Mouse (Mus musculus) midbrain, embryonic 14.5 days (tissue): ENCODE data around the gene Rasa4. TPM values are rescaled to one million over a fixed set of nuclear protein-coding genes. Genes with fewer than 3 reads are reported as not detected.
"Not testable (repeated sequence)": the region's sequence is repeated elsewhere in the genome, so short reads cannot be mapped to it uniquely, and the experiment has no call there.

Experiments used
- ATAC-seq: fragments of 200-750 bp; cut with Nextera tagmentation; 2 replicates; pipeline ENCODE4 v1.8.0; 2017; ENCODE audit warnings: moderate number of reproducible peaks, moderate library complexity; ENCODE audit not compliant: low FRiP score, low TSS enrichment
- DNase-seq: peaks from one replicate; pipeline ENCODE4 v3.0.0-alpha.2; 2015
- H3K27ac ChIP-seq: fragments of 300-500 bp; sonication (generic); replicated peaks from 2 replicates; pipeline ENCODE4 v1.5.1; 2014; ENCODE audit warnings: mild to moderate bottlenecking, low read depth, low read length, moderate library complexity
- H3K27me3 ChIP-seq: fragments of 300-500 bp; sonication (generic); 2 replicates; pipeline ENCODE4 v1.6.1; 2014; ENCODE audit warnings: low read length, control low read depth, mixed read lengths; ENCODE audit not compliant: control insufficient read depth, insufficient read depth
- H3K36me3 ChIP-seq: fragments of 300-500 bp; sonication (generic); 2 replicates; pipeline ENCODE4 v1.6.1; 2014; ENCODE audit warnings: low read length, control low read depth; ENCODE audit not compliant: control insufficient read depth, insufficient read depth
- H3K4me1 ChIP-seq: fragments of 300-500 bp; sonication (generic); 2 replicates; pipeline ENCODE4 v1.6.1; 2014; ENCODE audit warnings: mild to moderate bottlenecking, antibody characterized with exemption, low read length, control low read depth; ENCODE audit not compliant: control insufficient read depth, insufficient read depth
- H3K4me2 ChIP-seq: fragments of 300-500 bp; sonication (generic); 2 replicates; pipeline ENCODE4 v1.6.1; 2014; ENCODE audit warnings: mild to moderate bottlenecking, low read length, moderate library complexity
- H3K4me3 ChIP-seq: fragments of 300-500 bp; sonication (generic); replicated peaks from 2 replicates; pipeline ENCODE4 v1.5.1; 2014; ENCODE audit warnings: low read depth, low read length
- H3K9ac ChIP-seq: fragments of 300-500 bp; sonication (generic); replicated peaks from 2 replicates; pipeline ENCODE4 v1.6.1; 2014; ENCODE audit warnings: mild to moderate bottlenecking, low read length, moderate library complexity
- H3K9me3 ChIP-seq: fragments of 300-500 bp; sonication (generic); 2 replicates; pipeline ENCODE4 v1.6.1; 2016; ENCODE audit warnings: low read length, control low read depth, mixed read lengths; ENCODE audit not compliant: control insufficient read depth
- WGBS: fragments of 180-500 bp; shearing (Covaris S2); extraction: QIAGEN DNeasy Blood & Tissue Kit; methylation state at CpG from one replicate; pipeline ENCODE4 v1.1.7; 2014; 5-methylcytosine and 5-hydroxymethylcytosine counted together
- polyA plus RNA-seq: library from polyadenylated mRNA; unstranded; fragments of >200 nt; fragmentation: Nextera tagmentation; extraction: Ambion mirVana; gene quantifications from 2 replicates; pipeline ENCODE4 v1.2.1, GENCODE M21; 2014

The Rasa4 gene
- polyA plus RNA-seq, 1 experiment from 2014 or later, result 17.1 TPM

DNA sequence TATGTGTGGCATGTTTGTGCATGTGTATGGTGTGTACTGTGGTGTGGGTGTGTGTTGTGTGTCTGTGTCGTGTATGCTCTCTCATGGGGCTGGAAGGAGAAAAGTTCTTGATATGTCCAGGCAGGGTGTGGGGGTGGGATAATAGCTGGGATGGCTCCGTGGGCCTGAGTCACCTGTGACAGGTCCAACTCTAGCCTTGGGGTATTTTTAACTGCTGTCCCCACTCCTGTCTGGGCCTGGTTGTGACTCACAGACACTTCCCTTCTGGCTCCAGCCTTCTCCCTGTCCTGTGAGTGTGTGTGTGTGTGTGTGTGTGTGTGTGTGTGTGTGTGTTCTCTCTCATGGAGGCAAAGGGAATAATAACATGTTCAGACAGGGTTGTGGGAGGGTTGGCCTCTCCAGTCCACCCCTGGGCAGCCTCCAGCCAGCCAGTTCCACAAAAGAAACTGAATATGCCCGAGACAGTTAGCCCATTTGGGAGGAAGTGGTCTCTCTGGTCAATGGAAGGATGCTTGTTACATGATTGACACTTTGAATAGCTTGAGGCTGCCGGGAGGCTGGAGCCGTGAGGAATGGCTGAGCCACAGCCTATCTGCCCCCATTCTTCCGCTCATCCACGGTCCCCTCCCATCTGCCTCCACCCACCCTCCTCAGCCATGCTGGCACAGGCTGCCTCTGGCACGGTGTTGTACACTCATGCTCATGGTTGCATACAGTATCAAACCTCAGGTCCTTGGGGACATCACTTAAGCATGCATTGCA, 10.7 kb downstream of the Rasa4 start:
- no peaks in the 10 kb centered on the region for H3K9me3 ChIP-seq
- no peak overlapping the region for H3K4me3 ChIP-seq
- WGBS, result 42% methylated on average over 8 of the region's 8 CpGs
- no peaks in the 10 kb centered on the region for H3K36me3 ChIP-seq
- H3K27me3 ChIP-seq, result no peaks in the 10 kb centered on the region
- no peak overlapping the region for H3K9ac ChIP-seq
- ATAC-seq (no peak), DNase-seq (peak; percentile 9)
- no peak overlapping the region for H3K4me2 ChIP-seq
- H3K4me1 ChIP-seq, result no peaks in the 10 kb centered on the region
- no peak overlapping the region for H3K27ac ChIP-seq

DNA sequence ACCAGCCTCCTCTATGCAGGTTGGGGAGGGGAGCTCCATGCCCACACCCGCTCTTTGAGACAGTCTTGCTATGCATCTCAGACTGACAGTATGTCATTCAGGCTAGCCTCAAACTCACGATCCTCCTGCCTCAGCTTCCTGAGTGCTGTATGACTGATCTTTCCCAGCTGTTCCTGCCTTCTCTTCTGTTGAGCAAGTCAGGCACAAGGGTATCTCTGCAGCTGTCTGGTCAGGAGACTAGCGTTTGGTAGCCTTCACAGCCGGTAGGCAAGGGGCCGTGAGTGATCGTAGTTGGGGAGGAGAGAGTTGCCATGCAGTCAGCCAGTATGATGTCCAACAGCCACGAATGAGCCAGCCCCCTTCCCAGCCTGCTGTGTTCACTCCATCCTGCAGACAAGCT, 11.4 kb downstream of the Rasa4 start:
- DNase-seq, result no peak
- no peaks in the 10 kb centered on the region for H3K4me1 ChIP-seq
- no peak for ATAC-seq
- H3K27me3 ChIP-seq, result no peaks in the 10 kb centered on the region
- 66% methylated on average over 7 of the region's 7 CpGs for WGBS
- no peak overlapping the region for H3K4me2 ChIP-seq
- no peaks in the 10 kb centered on the region for H3K9me3 ChIP-seq
- H3K36me3 ChIP-seq, result no peaks in the 10 kb centered on the region
- H3K4me3 ChIP-seq, result no peak overlapping the region
- H3K27ac ChIP-seq, result no peak overlapping the region
- no peak overlapping the region for H3K9ac ChIP-seq

DNA sequence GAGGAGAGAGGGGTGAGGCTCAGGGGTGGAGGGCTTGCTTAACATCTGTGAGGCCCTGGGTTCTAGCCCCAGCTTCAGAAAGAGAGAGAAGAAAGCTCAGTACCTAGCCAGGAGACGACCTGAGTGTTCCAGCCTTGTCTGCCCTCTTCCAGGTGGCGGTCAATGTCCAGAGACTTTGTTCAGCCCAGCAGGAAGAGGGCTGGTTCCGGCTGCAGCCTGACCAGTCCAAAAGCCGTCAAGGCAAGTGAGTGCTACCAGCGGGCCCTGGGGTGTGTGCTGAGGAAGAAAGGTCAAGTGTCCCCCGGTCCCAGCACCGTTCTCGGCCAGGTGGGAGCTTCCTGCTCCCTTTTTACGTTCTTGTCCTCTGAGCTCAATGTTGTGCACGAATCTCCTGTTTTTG, 14.8 kb downstream of the Rasa4 start:
- no peaks in the 10 kb centered on the region for H3K4me1 ChIP-seq
- no peak overlapping the region for H3K27ac ChIP-seq
- H3K9ac ChIP-seq, result no peak overlapping the region
- peaks cover 8% of the 10 kb centered on the region; the same call in 1 of the 2 replicates for H3K27me3 ChIP-seq
- no peak overlapping the region for H3K4me3 ChIP-seq
- H3K4me2 ChIP-seq, result no peak overlapping the region
- ATAC-seq (no peak), DNase-seq (no peak)
- no peaks in the 10 kb centered on the region for H3K9me3 ChIP-seq
- WGBS, result 87% methylated on average over 10 of the region's 10 CpGs
- H3K36me3 ChIP-seq, result no peaks in the 10 kb centered on the region

DNA sequence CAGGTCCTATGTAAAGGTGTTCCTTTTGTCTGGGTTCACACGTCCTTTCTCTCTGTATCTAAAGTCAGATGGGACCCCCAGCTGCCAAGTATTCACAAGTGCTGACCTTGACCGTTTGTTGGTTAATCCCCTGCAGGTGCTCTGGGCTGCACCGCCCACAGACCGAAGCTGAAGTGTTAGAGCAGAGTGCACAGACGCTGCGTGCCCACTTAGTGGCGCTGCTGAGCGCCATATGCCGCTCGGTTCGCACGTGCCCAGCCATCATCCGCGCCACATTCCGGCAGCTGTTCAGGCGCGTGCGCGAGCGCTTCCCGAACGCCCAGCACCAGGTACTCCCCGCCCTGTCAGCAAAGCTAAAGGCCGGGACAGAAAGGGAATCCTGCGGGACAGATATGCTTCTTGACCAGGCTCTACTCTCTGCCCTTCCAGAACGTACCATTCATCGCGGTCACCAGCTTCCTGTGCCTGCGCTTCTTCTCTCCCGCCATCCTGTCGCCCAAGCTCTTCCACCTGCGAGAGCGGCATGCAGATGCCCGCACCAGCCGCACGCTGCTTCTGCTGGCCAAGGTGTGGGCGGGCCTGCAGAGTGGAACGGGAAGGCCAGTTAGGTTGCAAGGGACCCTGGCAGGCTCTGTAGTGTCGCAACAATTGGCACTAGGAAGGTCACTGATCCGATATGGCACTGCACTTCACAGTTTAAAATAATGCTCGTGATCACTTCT, 18.5 kb downstream of the Rasa4 start:
- ATAC-seq (peak; percentile 82), DNase-seq (peak; percentile 92)
- no peaks in the 10 kb centered on the region for H3K9me3 ChIP-seq
- peak overlapping the region; percentile 36; the same call in 1 of the 2 replicates for H3K9ac ChIP-seq
- WGBS, result 5% methylated on average over 41 of the region's 41 CpGs
- no peak overlapping the region for H3K27ac ChIP-seq
- H3K4me2 ChIP-seq, result peak overlapping the region; percentile 61
- H3K4me1 ChIP-seq, result no peaks in the 10 kb centered on the region
- 0 out of 2 replicates have a peak, but pooled peaks cover 2% of the 10 kb centered on the region for H3K36me3 ChIP-seq
- H3K27me3 ChIP-seq, result peaks cover 13% of the 10 kb centered on the region; the same call in 1 of the 2 replicates
- peak overlapping the region; percentile 34 for H3K4me3 ChIP-seq

DNA sequence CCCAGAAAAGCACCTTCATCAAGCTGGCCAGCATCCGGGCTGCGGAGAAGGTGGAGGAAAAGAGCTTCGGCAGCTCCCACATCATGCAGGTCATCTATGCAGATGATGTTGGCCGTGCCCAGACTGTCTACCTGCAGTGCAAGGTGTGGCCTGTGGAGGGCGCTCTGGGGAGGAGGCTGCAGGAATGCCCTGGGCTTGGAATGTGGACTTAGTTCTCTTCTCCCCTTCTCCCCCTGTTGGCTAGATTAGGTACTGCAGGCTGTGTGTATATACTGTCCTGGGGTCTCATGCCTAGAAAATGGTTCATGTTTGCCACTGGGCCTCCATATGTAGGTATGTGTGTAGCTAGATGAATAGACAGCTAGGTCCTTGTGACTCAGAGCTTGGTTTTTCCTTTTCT, 20.8 kb downstream of the Rasa4 start:
- no peak overlapping the region for H3K27ac ChIP-seq
- ATAC-seq (no peak), DNase-seq (peak; percentile 26)
- no peak overlapping the region for H3K9ac ChIP-seq
- WGBS, result 83% methylated on average over 5 of the region's 5 CpGs
- H3K36me3 ChIP-seq, result 0 out of 2 replicates have a peak, but pooled peaks cover 2% of the 10 kb centered on the region
- H3K4me2 ChIP-seq, result no peak overlapping the region
- H3K27me3 ChIP-seq, result peaks cover 13% of the 10 kb centered on the region; the same call in 1 of the 2 replicates
- no peak overlapping the region for H3K4me3 ChIP-seq
- no peaks in the 10 kb centered on the region for H3K9me3 ChIP-seq
- H3K4me1 ChIP-seq, result no peaks in the 10 kb centered on the region

DNA sequence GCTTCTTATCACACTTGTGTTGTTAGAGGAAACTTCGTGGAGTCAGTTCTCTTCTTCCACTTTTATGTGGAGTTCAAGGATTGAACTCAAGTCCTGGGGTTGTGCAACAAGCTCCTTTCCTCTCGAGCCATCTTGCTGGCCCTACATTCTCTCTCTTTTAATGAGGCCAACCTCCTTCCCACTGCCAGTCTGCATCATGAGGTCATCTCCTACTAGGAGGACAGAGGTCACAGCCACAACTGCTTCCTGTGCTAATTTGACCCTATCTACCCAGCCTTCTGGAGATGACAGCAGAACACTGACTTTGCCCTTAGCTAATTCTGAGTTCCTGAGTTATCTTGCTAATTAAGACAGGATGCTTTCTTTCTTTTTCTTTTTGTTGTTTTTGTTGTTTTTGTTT, 24.8 kb downstream of the Rasa4 start:
- Histone ChIP-seq H3K36me3 (0 out of 2 replicates have a peak, but pooled peaks cover 2% of the 10 kb centered on the region), H3K9ac (no peak overlapping the region), H3K4me1 (no peaks in the 10 kb centered on the region), H3K27ac (no peak overlapping the region), H3K27me3 (peaks cover 5% of the 10 kb centered on the region; the same call in 1 of the 2 replicates), H3K4me2 (no peak overlapping the region), H3K9me3 (no peaks in the 10 kb centered on the region), H3K4me3 (no peak overlapping the region)
- ATAC-seq (no peak), DNase-seq (no peak)
- 63% methylated on average over 2 of the region's 2 CpGs for WGBS

DNA sequence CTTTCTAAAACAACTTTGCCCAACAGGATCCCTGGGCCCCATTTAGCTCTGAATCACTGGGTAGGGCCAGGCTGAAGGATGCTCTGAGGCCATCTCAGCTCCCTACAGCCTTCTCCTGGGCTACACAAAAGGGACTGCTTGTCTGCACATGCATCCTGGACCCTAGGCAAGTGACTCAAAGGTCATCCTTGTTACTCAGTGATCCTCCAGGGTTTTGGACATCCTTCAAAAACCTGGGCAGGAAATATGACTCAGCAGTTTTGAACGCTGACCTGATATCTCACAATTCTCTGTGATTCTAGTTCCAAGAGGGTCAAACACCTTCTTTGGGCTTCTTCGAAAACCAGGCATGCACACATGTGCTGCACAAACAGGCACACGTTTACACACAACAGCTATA, 25.3 kb downstream of the Rasa4 start:
- Histone ChIP-seq H3K36me3 (0 out of 2 replicates have a peak, but pooled peaks cover 2% of the 10 kb centered on the region), H3K27me3 (no peaks in the 10 kb centered on the region), H3K4me1 (no peaks in the 10 kb centered on the region), H3K4me2 (no peak overlapping the region), H3K4me3 (no peak overlapping the region), H3K9me3 (no peaks in the 10 kb centered on the region), H3K9ac (no peak overlapping the region), H3K27ac (no peak overlapping the region)
- 85% methylated on average over 3 of the region's 3 CpGs for WGBS
- DNase-seq (no peak), ATAC-seq (no peak)

DNA sequence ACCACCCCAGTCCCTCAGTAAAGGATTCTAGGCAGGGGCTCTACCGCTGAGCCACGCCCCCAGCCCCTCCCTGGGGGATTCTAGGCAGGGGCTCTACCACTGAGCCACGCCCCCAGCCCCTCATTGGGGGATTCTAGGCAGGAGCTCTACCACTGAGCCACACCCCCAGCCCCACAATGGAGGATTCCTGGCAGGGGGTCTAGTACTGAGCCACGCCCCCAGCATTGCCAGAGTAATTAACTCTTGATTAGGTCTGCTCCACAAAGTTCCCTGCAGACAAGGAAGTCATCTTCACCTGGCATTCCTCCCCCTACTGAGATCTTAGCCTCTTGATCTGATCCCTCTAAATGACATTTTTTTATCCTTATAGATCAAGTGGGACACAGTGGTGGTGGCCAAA, 29.8 kb downstream of the Rasa4 start:
- H3K36me3 ChIP-seq, ATAC-seq, H3K27ac ChIP-seq, H3K9ac ChIP-seq, H3K9me3 ChIP-seq, H3K4me3 ChIP-seq, H3K4me2 ChIP-seq, DNase-seq, H3K27me3 ChIP-seq: not testable (repeated sequence)
- whole genome bisulfite sequencing, result 51% methylated on average over 4 of the region's 4 CpGs
- peaks cover 14% of the 10 kb centered on the region for H3K4me1 ChIP-seq
